Mouse (Mus musculus) heart, postnatal 0 days (tissue): Measurements from ENCODE around the gene Tpk1. TPM values are rescaled to one million over a fixed set of nuclear protein-coding genes. Genes with fewer than 3 reads are reported as not detected.

ENCODE experiments used
- ATAC-seq: fragments of 200-750 bp; cut with Nextera tagmentation; 2 replicates; pipeline ENCODE4 v1.8.0; 2017; ENCODE audit warnings: low read depth, moderate number of reproducible peaks, moderate library complexity; ENCODE audit not compliant: insufficient read depth
- DNase-seq: peaks from one replicate; pipeline ENCODE4 v3.0.0-alpha.2; 2016; ENCODE audit warnings: low spot score
- H3K27ac ChIP-seq: fragments of 300-500 bp; sonication (generic); 2 replicates; pipeline ENCODE4 v1.5.1; 2014; ENCODE audit warnings: low read depth, mild to moderate bottlenecking
- H3K27me3 ChIP-seq: fragments of 300-500 bp; sonication (generic); 2 replicates; pipeline ENCODE4 v1.6.1; 2014; ENCODE audit warnings: low read length, mixed read lengths; ENCODE audit not compliant: control insufficient read depth, insufficient read depth
- H3K36me3 ChIP-seq: fragments of 300-500 bp; sonication (generic); replicated peaks from 2 replicates; pipeline ENCODE4 v1.6.1; 2014; ENCODE audit warnings: low read length, mixed read lengths; ENCODE audit not compliant: control insufficient read depth, insufficient read depth
- H3K4me1 ChIP-seq: fragments of 300-500 bp; sonication (generic); 2 replicates; pipeline ENCODE4 v1.6.1; 2014; ENCODE audit warnings: antibody characterized with exemption; ENCODE audit not compliant: control insufficient read depth, insufficient read depth
- H3K4me2 ChIP-seq: fragments of 300-500 bp; sonication (generic); 2 replicates; pipeline ENCODE4 v1.6.1; 2014; ENCODE audit warnings: low read depth, mild to moderate bottlenecking, low read length, moderate library complexity
- H3K4me3 ChIP-seq: fragments of 300-500 bp; sonication (generic); 2 replicates; pipeline ENCODE4 v1.5.1; 2014; ENCODE audit warnings: low read depth, low read length
- H3K9ac ChIP-seq: fragments of 300-500 bp; sonication (generic); replicated peaks from 2 replicates; pipeline ENCODE4 v1.6.1; 2014; ENCODE audit warnings: low read depth, low read length, mixed read lengths
- H3K9me3 ChIP-seq: fragments of 300-500 bp; sonication (generic); replicated peaks from 2 replicates; pipeline ENCODE4 v1.6.1; 2016; ENCODE audit warnings: low read length; ENCODE audit not compliant: control insufficient read depth
- CTCF ChIP-seq: IDR thresholded peaks from 2 replicates; pipeline ENCODE4 v1.5.1; 2016; ENCODE audit warnings: antibody characterized with exemption, control low read depth, low read depth
- EP300 ChIP-seq: IDR thresholded peaks from 2 replicates; pipeline ENCODE4 v1.6.1; 2016; ENCODE audit warnings: antibody characterized with exemption, low read depth
- WGBS: fragments of 180-500 bp; shearing (Covaris S2); extraction: QIAGEN DNeasy Blood & Tissue Kit; methylation state at CpG from one replicate; pipeline ENCODE4 v1.1.7; 2014; 5-methylcytosine and 5-hydroxymethylcytosine counted together
- polyA plus RNA-seq: library from polyadenylated mRNA; unstranded; fragments of >200 nt; fragmentation: Nextera tagmentation; extraction: Ambion mirVana; gene quantifications from 2 replicates; pipeline ENCODE4 v1.2.1, GENCODE M21; 2015
- total RNA-seq: library from RNA; depleted of rRNA; stranded (reverse); fragments of >200 nt; gene quantifications from 2 replicates; pipeline ENCODE4 v1.2.3, GENCODE M21; 2014; ENCODE audit warnings: low replicate concordance

The Tpk1 gene
- total and polyA plus RNA-seq, 2 experiments from 2014 or later = 2.8 to 6.3 TPM

- no peaks in the 10 kb centered on the region for H3K36me3 ChIP-seq
- no peak for DNase-seq
- no peak for TF ChIP-seq EP300
Measured at GRCm38 (mm10) chr6:43649516-43649915, 16.6 kb downstream of the Tpk1 start.

GRCm38 (mm10) chr6:43645674-43646073 lies 20.4 kb downstream of the Tpk1 start:
- TF ChIP-seq CTCF (no peak), EP300 (no peak)
- Histone ChIP-seq H3K4me3 (no peak overlapping the region), H3K27ac (no peak overlapping the region), H3K36me3 (no peaks in the 10 kb centered on the region), H3K27me3 (no peaks in the 10 kb centered on the region), H3K4me2 (no peak overlapping the region), H3K4me1 (no peaks in the 10 kb centered on the region), H3K9me3 (no peaks in the 10 kb centered on the region), H3K9ac (no peak overlapping the region)
- no peak for ATAC-seq
- no peak for DNase-seq
- 68% methylated on average over 2 of the region's 2 CpGs for WGBS

More at GRCm38 (mm10) chr6:43649516-43649915, 16.6 kb downstream of the Tpk1 start:
- 0 out of 2 replicates have a peak, but pooled peaks have one; percentile 30 for ATAC-seq
- Histone ChIP-seq H3K4me2 (no peak overlapping the region), H3K27me3 (no peaks in the 10 kb centered on the region), H3K27ac (no peak overlapping the region), H3K9ac (no peak overlapping the region), H3K9me3 (no peaks in the 10 kb centered on the region), H3K4me1 (no peaks in the 10 kb centered on the region), H3K4me3 (no peak overlapping the region)
- 90% methylated on average over 2 of the region's 2 CpGs for WGBS

GRCm38 (mm10) chr6:43645105-43645504 lies 21.0 kb downstream of the Tpk1 start:
- DNase-seq (no peak), ATAC-seq (no peak)
- 83% methylated on average over 1 of the region's 1 CpGs for WGBS
- Histone ChIP-seq H3K4me2 (no peak overlapping the region), H3K9ac (no peak overlapping the region), H3K4me3 (no peak overlapping the region), H3K27ac (no peak overlapping the region), H3K9me3 (no peaks in the 10 kb centered on the region), H3K27me3 (no peaks in the 10 kb centered on the region), H3K36me3 (no peaks in the 10 kb centered on the region), H3K4me1 (no peaks in the 10 kb centered on the region)
- no peak for TF ChIP-seq CTCF
- no peak for TF ChIP-seq EP300

- H3K4me2 ChIP-seq = no peak overlapping the region
- H3K9me3 ChIP-seq = no peaks in the 10 kb centered on the region
- 64% methylated on average over 6 of the region's 6 CpGs for WGBS
- no peak overlapping the region for H3K4me3 ChIP-seq
- DNase-seq (no peak), ATAC-seq (no peak)
- H3K36me3 ChIP-seq = no peaks in the 10 kb centered on the region
- TF ChIP-seq EP300 (no peak), CTCF (no peak)
- H3K27me3 ChIP-seq = no peaks in the 10 kb centered on the region
- H3K9ac ChIP-seq = no peak overlapping the region
- H3K4me1 ChIP-seq = no peaks in the 10 kb centered on the region
- H3K27ac ChIP-seq = no peak overlapping the region
Measured at GRCm38 (mm10) chr6:43643718-43644117, 22.4 kb downstream of the Tpk1 start.

- 57% methylated on average over 5 of the region's 5 CpGs for WGBS
- no peak overlapping the region for H3K27ac ChIP-seq
- no peaks in the 10 kb centered on the region for H3K9me3 ChIP-seq
- TF ChIP-seq CTCF = no peak
- no peak for TF ChIP-seq EP300
- H3K36me3 ChIP-seq = no peaks in the 10 kb centered on the region
- H3K4me3 ChIP-seq = no peak overlapping the region
- no peaks in the 10 kb centered on the region for H3K4me1 ChIP-seq
- DNase-seq (no peak), ATAC-seq (no peak)
- no peaks in the 10 kb centered on the region for H3K27me3 ChIP-seq
- H3K9ac ChIP-seq = no peak overlapping the region
- H3K4me2 ChIP-seq = no peak overlapping the region
Measured at GRCm38 (mm10) chr6:43642375-43642774, 23.7 kb downstream of the Tpk1 start.

- TF ChIP-seq CTCF (no peak), EP300 (no peak)
- Histone ChIP-seq H3K27me3 (no peaks in the 10 kb centered on the region), H3K4me2 (no peak overlapping the region), H3K36me3 (no peaks in the 10 kb centered on the region), H3K9ac (no peak overlapping the region), H3K9me3 (no peaks in the 10 kb centered on the region), H3K4me1 (no peaks in the 10 kb centered on the region), H3K27ac (no peak overlapping the region), H3K4me3 (no peak overlapping the region)
- ATAC-seq (no peak), DNase-seq (no peak)
Measured at GRCm38 (mm10) chr6:43640621-43641020, 25.5 kb downstream of the Tpk1 start.
